ENCODE assay signal across 12 mouse cellular contexts in genomic region chr2:180547384-180548106, GRCm38 (mm10). TPM values are rescaled to one million over a fixed set of nuclear protein-coding genes. Genes with fewer than 3 reads are reported as not detected.
DNase-seq lines count a peak whose midpoint lies in the region; ATAC-seq and TF ChIP-seq lines count a peak whose summit lies in the region.
"Had no signal": no experiment of that assay in that cellular context is flagged by ENCODE, and none has a peak within 500 bp of the region (broad histone marks: within the 10 kb centered on the region; RNA-seq: fewer than 3 reads in every experiment).

No protein-coding gene starts in this region.

- 2% methylated on average over 8 of the region's 8 CpGs for WGBS in forebrain, embryonic 15.5 days
- WGBS in midbrain, postnatal 0 days, result 13% methylated on average over 8 of the region's 8 CpGs

- no peaks in the 10 kb centered on the region for H3K36me3 ChIP-seq in forebrain, embryonic 15.5 days
- H3K36me3 ChIP-seq in midbrain, postnatal 0 days (ENCODE audit: insufficient read depth, low read length), result no peaks in the 10 kb centered on the region; the same call in 1 of the 2 replicates

- no peaks in the 10 kb centered on the region for H3K27me3 ChIP-seq in forebrain, embryonic 15.5 days
- H3K27me3 ChIP-seq in midbrain, postnatal 0 days (ENCODE audit: insufficient read depth, low read length), result no peaks in the 10 kb centered on the region

- peak; percentile 35 for DNase-seq in layer of hippocampus, adult 9-11 months
- no peak for DNase-seq in layer of hippocampus, adult 11-12 months (ENCODE audit: low spot score)
- DNase-seq in brain, embryonic 18.5 days (ENCODE audit: low read depth, low spot score), result peak; percentile 64
- DNase-seq in midbrain, postnatal 0 days (ENCODE audit: low spot score), result peak; percentile 64
- no peak for DNase-seq in urinary bladder, postnatal 25 days (ENCODE audit: low spot score)
- DNase-seq in frontal cortex, postnatal 25 days (ENCODE audit: low spot score in 2 of 2), result no peak
- DNase-seq in heart, adult 8-10 months (ENCODE audit: low spot score), result no peak
- DNase-seq: adrenal gland, postnatal 10 days; heart, adult 11 months had no signal

- H3K9me3 ChIP-seq in forebrain, embryonic 15.5 days, result no peaks in the 10 kb centered on the region
- no peaks in the 10 kb centered on the region for H3K9me3 ChIP-seq in midbrain, postnatal 0 days (ENCODE audit: low read length)

- no peak for TF ChIP-seq CTCF in midbrain, postnatal 0 days (IDR thresholded peaks at IDR 0.05)

- peak; percentile 91 for ATAC-seq in forebrain, embryonic 15.5 days (replicated peaks)
- peak; percentile 84 for ATAC-seq in midbrain, postnatal 0 days (ENCODE audit: low FRiP score)

- peak overlapping the region; percentile 82 for H3K27ac ChIP-seq in forebrain, embryonic 15.5 days (replicated peaks)
- no peak overlapping the region for H3K27ac ChIP-seq in midbrain, postnatal 0 days (ENCODE audit: low read depth, low read length)
- H3K27ac ChIP-seq: liver, embryonic 14.5 days had no signal

- H3K4me1 ChIP-seq in forebrain, embryonic 15.5 days, result peaks cover 27% of the 10 kb centered on the region
- peaks cover 5% of the 10 kb centered on the region; the same call in 1 of the 2 replicates for H3K4me1 ChIP-seq in midbrain, postnatal 0 days (ENCODE audit: insufficient read depth, low read length)

- peak overlapping the region; percentile 34 for H3K4me2 ChIP-seq in forebrain, embryonic 15.5 days (replicated peaks)
- peak overlapping the region; percentile 16 for H3K4me2 ChIP-seq in midbrain, postnatal 0 days (ENCODE audit: low read depth, low read length, poor library complexity, severe bottlenecking)

- peak overlapping the region; percentile 10; the same call in 1 of the 2 replicates for H3K9ac ChIP-seq in forebrain, embryonic 15.5 days (replicated peaks)
- H3K9ac ChIP-seq in midbrain, postnatal 0 days (replicated peaks; ENCODE audit: low read length, poor library complexity, severe bottlenecking), result no peak overlapping the region
- H3K9ac ChIP-seq: liver, embryonic 14.5 days had no signal

- no peak overlapping the region for H3K4me3 ChIP-seq in forebrain, embryonic 15.5 days
- no peak overlapping the region for H3K4me3 ChIP-seq in midbrain, postnatal 0 days (ENCODE audit: low read depth, low read length)

RNA-seq across cellular contexts. Expression of gene Mrgbp, which starts 33.6 kb away (rescaled TPM):
- 51.8 and 52.5 TPM in 2 replicates for polyA plus RNA-seq in forebrain, embryonic 15.5 days (2015; fragmentation: Nextera tagmentation; extraction: Ambion mirVana)
- total RNA-seq in midbrain, postnatal 0 days (2014; rRNA removed), result 58.3 and 60.8 TPM in 2 replicates
- polyA plus RNA-seq in midbrain, postnatal 0 days (2015; fragmentation: Nextera tagmentation; extraction: Ambion mirVana), result 34.4 and 36.5 TPM in 2 replicates
- 10 to 100 TPM; 12.3 to 18.7 (median 17.3) TPM for total RNA-seq in heart, adult 8-10 months (2022)

RNA-seq across cellular contexts. Expression of gene Ogfr, which starts 41.5 kb away (rescaled TPM):
- polyA plus RNA-seq in forebrain, embryonic 15.5 days (2015; fragmentation: Nextera tagmentation; extraction: Ambion mirVana), result 83.7 and 89.1 TPM in 2 replicates
- total RNA-seq in midbrain, postnatal 0 days (2014; rRNA removed), result 121 and 126 TPM in 2 replicates
- polyA plus RNA-seq in midbrain, postnatal 0 days (2015; fragmentation: Nextera tagmentation; extraction: Ambion mirVana), result 82.1 and 82.4 TPM in 2 replicates
- total RNA-seq in heart, adult 8-10 months (2022), result 10 to 100 TPM; 31.4 to 34.7 (median 32.3) TPM

RNA-seq across cellular contexts. Expression of gene Ntsr1, which starts 47.8 kb away (rescaled TPM):
- polyA plus RNA-seq in forebrain, embryonic 15.5 days (2015; fragmentation: Nextera tagmentation; extraction: Ambion mirVana), result 6.6 and 8.0 TPM in 2 replicates
- 12.6 and 15.2 TPM in 2 replicates for total RNA-seq in midbrain, postnatal 0 days (2014; rRNA removed)
- 4.1 and 4.7 TPM in 2 replicates for polyA plus RNA-seq in midbrain, postnatal 0 days (2015; fragmentation: Nextera tagmentation; extraction: Ambion mirVana)
- not detected for total RNA-seq in heart, adult 8-10 months (2022)
- total RNA-seq: neutrophil, adult 5-6 weeks had no signal

RNA-seq across cellular contexts. Expression of gene Col9a3, which starts 50.0 kb away (rescaled TPM):
- polyA plus RNA-seq in forebrain, embryonic 15.5 days (2015; fragmentation: Nextera tagmentation; extraction: Ambion mirVana), result 37.2 and 44.3 TPM in 2 replicates
- 19.9 and 47.6 TPM in 2 replicates for total RNA-seq in midbrain, postnatal 0 days (2014; rRNA removed)
- polyA plus RNA-seq in midbrain, postnatal 0 days (2015; fragmentation: Nextera tagmentation; extraction: Ambion mirVana), result 29.6 and 29.8 TPM in 2 replicates
- under 1 TPM in 1 of 4 experiments, not detected in 3; 0.11 TPM for total RNA-seq in heart, adult 8-10 months (2022)

Comparison
In these comparisons a context has a peak if more than half of its experiments do, and no peak if none do; other contexts are left out.
1. DNase-seq: peak in layer of hippocampus, adult 9-11 months (single experiment), brain, embryonic 18.5 days (single experiment) and midbrain, postnatal 0 days (single experiment); none in layer of hippocampus, adult 11-12 months (single experiment), urinary bladder, postnatal 25 days (single experiment), frontal cortex, postnatal 25 days (0 of 2) and heart, adult 8-10 months (single experiment).
2. RNA of gene Ntsr1, which starts 47.8 kb away (total RNA-seq): 12.6 to 15.2 TPM in midbrain, postnatal 0 days; not detected in heart, adult 8-10 months; every median in the first group is over 10 times any median in the second.